Mouse (Mus musculus) neural tube, embryonic 11.5 days (tissue): ENCODE measurements around the gene Mapk12. TPM values are rescaled to one million over a fixed set of nuclear protein-coding genes. Genes with fewer than 3 reads are reported as not detected.

ENCODE experiments used
- ATAC-seq: fragments of 200-750 bp; cut with Nextera tagmentation; 2 replicates; pipeline ENCODE4 v1.8.0; 2017; ENCODE audit warnings: moderate number of reproducible peaks, mild to moderate bottlenecking, moderate TSS enrichment, moderate library complexity; ENCODE audit not compliant: insufficient read depth, low FRiP score, low TSS enrichment
- DNase-seq: peaks from one replicate; pipeline ENCODE4 v3.0.0-alpha.2; 2015; ENCODE audit warnings: low spot score
- H3K27ac ChIP-seq: fragments of 300-500 bp; sonication (generic); 2 replicates; pipeline ENCODE4 v1.5.1; 2014; ENCODE audit warnings: low read depth, mild to moderate bottlenecking, low read length
- H3K27me3 ChIP-seq: fragments of 300-500 bp; sonication (generic); 2 replicates; pipeline ENCODE4 v1.6.1; 2014; ENCODE audit warnings: mild to moderate bottlenecking, low read length, mixed read lengths; ENCODE audit not compliant: control insufficient read depth, insufficient read depth
- H3K36me3 ChIP-seq: fragments of 300-500 bp; sonication (generic); 2 replicates; pipeline ENCODE4 v1.6.1; 2014; ENCODE audit warnings: mild to moderate bottlenecking, low read length, moderate library complexity, mixed read lengths; ENCODE audit not compliant: control insufficient read depth, insufficient read depth
- H3K4me1 ChIP-seq: fragments of 300-500 bp; sonication (generic); 2 replicates; pipeline ENCODE4 v1.6.1; 2014; ENCODE audit warnings: low read length, mixed read lengths; ENCODE audit not compliant: control insufficient read depth, insufficient read depth
- H3K4me2 ChIP-seq: fragments of 300-500 bp; sonication (generic); 2 replicates; pipeline ENCODE4 v1.6.1; 2014; ENCODE audit warnings: low read depth, mild to moderate bottlenecking, moderate library complexity
- H3K4me3 ChIP-seq: fragments of 300-500 bp; sonication (generic); 2 replicates; pipeline ENCODE4 v1.5.1; 2014; ENCODE audit warnings: low read depth, low read length
- H3K9ac ChIP-seq: fragments of 300-500 bp; sonication (generic); 2 replicates; pipeline ENCODE4 v1.6.1; 2014; ENCODE audit warnings: mild to moderate bottlenecking, low read length
- H3K9me3 ChIP-seq: fragments of 300-500 bp; sonication (generic); 2 replicates; pipeline ENCODE4 v1.6.1; 2016; ENCODE audit warnings: low read length; ENCODE audit not compliant: control insufficient read depth
- WGBS: fragments of 180-500 bp; shearing (Covaris S2); extraction: QIAGEN DNeasy Blood & Tissue Kit; methylation state at CpG from one replicate; pipeline ENCODE4 v1.1.7; 2014; 5-methylcytosine and 5-hydroxymethylcytosine counted together
- polyA plus RNA-seq: library from polyadenylated mRNA; unstranded; fragments of >200 nt; fragmentation: Nextera tagmentation; extraction: Ambion mirVana; gene quantifications from 2 replicates; pipeline ENCODE4 v1.2.1, GENCODE M21; 2014

Gene Mapk12
- polyA plus RNA-seq, 1 experiment from 2014 or later: 20.3 TPM

DNA sequence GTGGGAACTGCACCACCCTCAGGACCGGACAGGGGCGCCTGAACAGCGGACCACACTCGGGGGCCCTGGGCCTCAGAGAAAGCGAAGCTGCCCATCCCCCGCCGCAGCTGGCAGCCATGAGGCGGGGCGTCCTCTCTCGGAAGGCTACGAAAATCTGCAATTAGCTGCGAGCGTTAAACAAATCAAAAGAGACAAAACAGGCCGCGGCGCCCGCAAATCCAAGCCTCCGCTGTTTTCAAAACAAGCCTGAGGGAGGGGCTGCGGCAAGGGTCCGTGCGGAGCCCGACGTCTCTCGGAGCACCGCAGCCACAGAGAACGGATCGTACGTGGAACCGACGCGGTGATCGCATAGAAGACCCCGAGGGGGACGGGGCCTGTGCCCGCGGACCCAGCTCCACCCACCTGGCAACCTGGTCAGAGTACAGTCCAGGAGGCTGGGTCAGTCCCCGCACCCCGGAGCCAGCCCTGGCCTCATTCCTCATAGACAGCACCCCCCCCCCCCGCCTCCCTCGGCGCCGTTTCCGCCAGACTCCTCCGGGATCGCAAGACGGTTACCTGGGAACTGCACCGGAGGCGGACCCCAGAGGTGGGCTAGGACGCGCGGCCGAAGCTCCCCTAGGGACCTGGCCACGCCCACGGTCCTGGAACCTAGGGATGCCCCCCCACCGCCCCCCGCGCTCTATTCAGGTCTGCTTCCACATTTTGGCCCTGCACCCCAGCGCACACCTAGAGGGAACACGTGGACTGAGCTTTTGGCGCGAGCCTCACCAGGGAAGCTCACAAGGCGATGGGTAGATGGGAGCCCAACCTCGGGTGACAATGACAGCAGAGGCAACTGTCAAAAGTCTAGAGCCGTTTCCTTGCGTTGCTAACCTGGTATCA, 32.8 kb upstream of the Mapk12 start:
- H3K4me3 ChIP-seq: peak overlapping the region; percentile 52
- DNase-seq (peak; percentile 65), ATAC-seq (peak; percentile 29; the same call in 1 of the 2 replicates)
- WGBS: under 1% methylated on average over 55 of the region's 65 CpGs
- H3K9ac ChIP-seq: peak overlapping the region; percentile 69
- H3K27me3 ChIP-seq: no peaks in the 10 kb centered on the region
- H3K9me3 ChIP-seq: no peaks in the 10 kb centered on the region
- no peaks in the 10 kb centered on the region for H3K36me3 ChIP-seq
- peak overlapping the region; percentile 100 for H3K4me2 ChIP-seq
- peaks cover 64% of the 10 kb centered on the region for H3K4me1 ChIP-seq
- peak overlapping the region; percentile 49; the same call in 1 of the 2 replicates for H3K27ac ChIP-seq

DNA sequence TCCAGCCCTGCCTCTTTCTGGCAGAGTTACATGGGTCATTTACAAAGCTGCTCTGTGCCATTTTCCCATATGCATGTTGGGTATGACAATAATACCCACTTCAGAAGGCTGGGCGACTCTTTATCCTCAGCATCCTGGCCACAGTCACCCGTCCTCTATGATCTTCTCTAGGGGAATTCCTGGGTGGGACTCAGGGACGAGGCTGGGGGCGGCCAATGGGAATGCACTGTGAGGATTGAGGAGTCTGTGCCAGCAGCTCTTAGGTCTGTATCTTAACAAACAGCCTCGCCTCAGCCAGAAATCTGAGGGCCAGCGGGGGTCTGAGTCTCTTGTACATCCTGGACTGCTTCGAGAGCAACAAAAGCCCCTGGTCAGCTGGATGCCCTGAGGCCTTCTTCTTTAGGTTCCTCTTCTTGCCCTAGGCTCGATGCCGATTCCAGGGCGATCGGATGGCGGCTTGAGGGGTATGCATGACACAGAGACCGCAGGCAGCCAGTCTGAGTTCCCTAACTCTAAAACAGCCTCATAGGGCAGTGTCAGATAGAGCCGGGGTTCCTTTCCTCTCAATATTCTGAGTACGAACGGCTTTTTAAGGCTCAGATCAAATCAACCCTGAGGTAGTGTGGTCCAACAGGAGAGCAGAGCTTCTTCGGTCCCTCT, 31.9 kb upstream of the Mapk12 start:
- Histone ChIP-seq H3K4me3 (peak overlapping the region; percentile 52), H3K4me2 (peak overlapping the region; percentile 100), H3K4me1 (peaks cover 56% of the 10 kb centered on the region), H3K9ac (peak overlapping the region; percentile 69), H3K27me3 (no peaks in the 10 kb centered on the region), H3K36me3 (peaks cover 6% of the 10 kb centered on the region), H3K9me3 (no peaks in the 10 kb centered on the region), H3K27ac (peak overlapping the region; percentile 49; the same call in 1 of the 2 replicates)
- ATAC-seq (no peak), DNase-seq (no peak)
- WGBS: 43% methylated on average over 17 of the region's 17 CpGs

DNA sequence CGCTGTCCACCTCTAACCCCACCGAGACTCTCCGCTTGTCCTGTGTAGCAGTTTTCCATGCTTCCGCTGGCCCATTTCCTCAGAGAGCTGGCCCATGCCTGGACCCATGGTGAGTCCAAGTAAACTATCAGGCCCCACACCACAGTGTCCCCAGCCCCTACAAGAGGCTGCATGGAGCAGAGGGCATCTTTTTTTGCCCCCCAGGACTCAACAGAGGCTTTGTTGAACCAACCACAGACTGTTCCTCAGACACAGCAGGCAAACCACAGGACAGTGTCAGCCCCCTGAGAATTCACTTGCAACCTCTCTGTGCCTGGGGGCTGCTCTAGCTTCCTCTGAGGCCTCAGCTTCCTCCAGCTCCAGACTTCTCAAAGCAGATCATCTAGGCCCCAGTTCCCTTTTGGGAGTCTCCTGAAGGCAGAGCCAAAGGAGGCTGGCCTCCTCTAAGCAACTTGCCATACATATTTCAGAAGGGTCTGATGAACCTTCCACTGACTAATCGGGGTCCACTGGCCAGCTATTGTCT, 31.1 kb upstream of the Mapk12 start:
- ATAC-seq: no peak
- H3K36me3 ChIP-seq: peaks cover 14% of the 10 kb centered on the region
- no peaks in the 10 kb centered on the region for H3K27me3 ChIP-seq
- DNase-seq: no peak
- H3K4me1 ChIP-seq: peaks cover 48% of the 10 kb centered on the region
- 82% methylated on average over 5 of the region's 5 CpGs for WGBS
- no peak overlapping the region for H3K4me3 ChIP-seq
- H3K9me3 ChIP-seq: no peaks in the 10 kb centered on the region
- no peak overlapping the region for H3K4me2 ChIP-seq
- no peak overlapping the region for H3K9ac ChIP-seq
- no peak overlapping the region for H3K27ac ChIP-seq

DNA sequence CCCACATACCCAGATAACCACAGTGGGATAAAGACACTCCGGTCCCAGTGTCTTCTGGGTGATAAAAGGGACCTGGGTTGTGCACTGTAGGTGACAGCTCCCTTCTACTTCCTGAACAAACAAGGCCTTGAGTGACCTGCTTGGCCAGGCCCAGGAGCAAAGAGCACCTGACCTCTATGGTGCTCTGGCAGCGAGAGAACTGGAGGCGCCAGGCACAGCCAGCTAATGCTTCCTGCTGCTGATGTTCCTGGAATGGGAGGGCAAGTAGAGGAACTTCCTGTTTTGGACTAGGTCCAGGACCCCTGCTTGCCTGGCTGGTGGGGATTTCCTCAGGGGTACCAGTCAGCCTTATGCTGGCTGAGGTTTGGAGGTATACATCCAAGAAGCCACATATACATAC, 29.6 kb upstream of the Mapk12 start:
- Histone ChIP-seq H3K9me3 (no peaks in the 10 kb centered on the region), H3K4me1 (peaks cover 43% of the 10 kb centered on the region), H3K4me2 (no peak overlapping the region), H3K9ac (peak overlapping the region; percentile 24; the same call in 1 of the 2 replicates), H3K27ac (0 out of 2 replicates have a peak overlapping the region, but pooled peaks have one; percentile 2), H3K4me3 (no peak overlapping the region), H3K36me3 (peaks cover 22% of the 10 kb centered on the region), H3K27me3 (no peaks in the 10 kb centered on the region)
- 75% methylated on average over 3 of the region's 3 CpGs for WGBS
- no peak for DNase-seq
- ATAC-seq: no peak

DNA sequence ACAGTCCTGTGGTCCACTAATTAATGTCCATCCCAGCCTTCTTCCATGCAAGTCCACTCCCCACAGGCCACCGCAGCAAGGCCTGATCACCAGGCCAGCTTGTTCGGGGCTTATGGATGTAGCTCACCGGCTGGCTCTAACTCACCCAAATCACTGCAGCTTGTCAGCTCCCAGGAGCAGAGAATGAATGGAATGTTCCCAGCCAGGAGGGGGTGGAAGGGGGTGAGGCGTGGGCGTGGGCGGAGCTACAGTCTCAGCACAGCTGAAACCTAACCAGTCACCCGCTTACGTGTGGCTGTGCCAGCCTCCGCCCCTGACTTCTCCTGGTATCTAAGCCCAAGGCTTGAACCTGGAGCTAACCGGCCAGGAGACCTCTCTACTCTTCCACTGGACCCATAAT, 28.9 kb upstream of the Mapk12 start:
- Histone ChIP-seq H3K4me3 (no peak overlapping the region), H3K4me2 (no peak overlapping the region; the same call in 1 of the 2 replicates), H3K27ac (peak overlapping the region; percentile 51), H3K4me1 (peaks cover 38% of the 10 kb centered on the region), H3K9ac (peak overlapping the region; percentile 24; the same call in 1 of the 2 replicates), H3K27me3 (no peaks in the 10 kb centered on the region), H3K36me3 (peaks cover 26% of the 10 kb centered on the region), H3K9me3 (no peaks in the 10 kb centered on the region)
- peak; percentile 79 for DNase-seq
- peak; percentile 78 for ATAC-seq
- WGBS: 6% methylated on average over 10 of the region's 10 CpGs

DNA sequence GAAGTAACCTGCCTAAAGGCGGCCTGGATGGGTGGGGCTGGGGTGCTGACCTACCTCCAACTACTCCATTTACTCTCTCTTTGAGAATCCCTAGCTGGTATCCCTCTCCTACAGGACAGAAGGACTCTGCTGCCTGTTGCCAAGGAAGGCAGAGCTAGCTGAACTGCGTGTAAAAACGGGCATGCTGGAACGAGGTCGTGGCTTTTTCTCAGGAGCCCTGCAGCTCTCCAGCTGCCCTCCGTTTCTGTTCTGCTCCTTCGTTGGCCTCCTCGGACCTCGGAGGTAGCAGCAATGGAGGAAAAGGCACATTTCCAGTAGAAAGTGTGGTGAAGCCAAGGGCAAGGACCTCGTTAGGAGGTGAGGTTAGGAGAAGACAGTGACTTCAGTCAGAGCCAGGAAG, 28.4 kb upstream of the Mapk12 start:
- Histone ChIP-seq H3K36me3 (peaks cover 31% of the 10 kb centered on the region), H3K27ac (peak overlapping the region; percentile 51), H3K27me3 (no peaks in the 10 kb centered on the region), H3K4me1 (peaks cover 33% of the 10 kb centered on the region), H3K9me3 (no peaks in the 10 kb centered on the region), H3K4me3 (no peak overlapping the region), H3K4me2 (no peak overlapping the region; the same call in 1 of the 2 replicates), H3K9ac (no peak overlapping the region)
- no peak for ATAC-seq
- no peak for DNase-seq
- 61% methylated on average over 10 of the region's 10 CpGs for whole genome bisulfite sequencing

DNA sequence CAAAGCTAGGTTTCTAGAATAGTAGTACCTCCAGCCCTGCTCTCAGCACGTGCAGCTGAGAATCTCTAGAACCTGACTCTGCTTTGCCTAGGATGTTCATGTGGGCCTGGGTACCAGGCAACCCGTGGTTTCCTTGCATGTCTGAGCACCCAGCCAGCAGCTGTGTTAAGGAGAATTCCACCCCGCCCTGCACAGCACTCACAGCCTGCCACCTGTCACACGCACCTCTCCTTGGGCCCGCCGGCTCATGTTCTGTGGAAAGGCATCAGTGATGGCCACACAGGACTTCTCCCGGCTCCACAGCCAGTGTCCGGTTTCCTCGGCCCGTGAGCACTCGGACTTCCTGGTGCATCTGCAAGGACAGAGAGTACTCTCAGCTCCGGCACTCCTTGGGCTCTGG, 25.0 kb upstream of the Mapk12 start:
- Histone ChIP-seq H3K36me3 (peaks cover 46% of the 10 kb centered on the region), H3K27me3 (no peaks in the 10 kb centered on the region), H3K27ac (no peak overlapping the region), H3K9me3 (no peaks in the 10 kb centered on the region), H3K4me3 (no peak overlapping the region), H3K4me1 (peaks cover 15% of the 10 kb centered on the region), H3K4me2 (no peak overlapping the region), H3K9ac (no peak overlapping the region)
- ATAC-seq (no peak), DNase-seq (no peak)
- WGBS: 97% methylated on average over 12 of the region's 12 CpGs

DNA sequence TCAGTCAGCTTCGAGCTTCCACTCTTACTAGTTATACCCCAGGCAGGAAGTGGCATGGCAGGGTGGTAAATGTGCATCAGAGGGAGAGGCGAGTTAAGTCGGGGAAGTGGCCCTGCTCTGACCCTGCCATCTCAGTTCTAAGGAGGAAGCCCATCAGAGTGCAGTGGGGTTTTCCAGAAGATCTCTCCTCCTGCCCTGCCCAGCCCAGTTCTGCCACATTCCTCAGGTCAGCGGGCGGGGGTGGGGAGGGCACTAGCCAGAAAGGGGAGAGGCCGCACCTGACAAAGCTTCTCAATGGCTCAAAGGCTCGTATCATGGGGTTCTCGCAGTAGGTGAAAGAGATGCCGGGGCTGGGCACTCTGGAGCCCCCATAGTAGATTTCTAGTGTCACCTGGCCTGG, 20.9 kb upstream of the Mapk12 start:
- Histone ChIP-seq H3K36me3 (peaks cover 57% of the 10 kb centered on the region), H3K9me3 (no peaks in the 10 kb centered on the region), H3K27me3 (no peaks in the 10 kb centered on the region), H3K9ac (no peak overlapping the region), H3K4me2 (no peak overlapping the region), H3K4me1 (no peaks in the 10 kb centered on the region), H3K4me3 (no peak overlapping the region), H3K27ac (no peak overlapping the region)
- no peak for ATAC-seq
- WGBS: 89% methylated on average over 9 of the region's 9 CpGs
- no peak for DNase-seq
